Mouse (Mus musculus): ENCODE measurements around the gene Gpr139. TPM values are rescaled to one million over a fixed set of nuclear protein-coding genes. Genes with fewer than 3 reads are reported as not detected.
A peak's percentile ranks its signal among the peaks of the same experiment; 100 is the strongest.

The Gpr139 gene
- polyA plus RNA-seq (2014; fragmentation: Nextera tagmentation; extraction: Ambion mirVana) = 2.2 and 2.4 TPM in 2 replicates

GRCm38 (mm10) chr7:119184341-119185143 lies at the start of gene Gpr139:
TSS of gene Gpr139 (minus strand) at chr7:119184603.
- peak; percentile 90 for ATAC-seq (ENCODE audit: low FRiP score)
- Histone ChIP-seq H3K4me3 (ENCODE audit: low read depth, low read length) (peak within 1 kb of the TSS; percentile 38), H3K9ac (ENCODE audit: low read depth, low read length) (peak within 1 kb of the TSS; percentile 35; the same call in 1 of the 2 replicates), H3K27ac (ENCODE audit: low read depth, low read length) (no peak within 1 kb of the TSS), H3K9me3 (ENCODE audit: control insufficient read depth, low read length) (no peaks in the 10 kb centered on the region), H3K27me3 (ENCODE audit: control insufficient read depth, insufficient read depth, low read length) (peaks cover 12% of the 10 kb centered on the region), H3K4me1 (replicated peaks; ENCODE audit: control insufficient read depth, insufficient read depth, low read length) (no peaks in the 10 kb centered on the region), H3K36me3 (ENCODE audit: control insufficient read depth, insufficient read depth, low read length) (no peaks in the 10 kb centered on the region), H3K4me2 (replicated peaks; ENCODE audit: low read depth, low read length) (peak within 1 kb of the TSS; percentile 68)
- under 1% methylated on average over 47 of the region's 47 CpGs for WGBS
- peak; percentile 72 for DNase-seq (ENCODE audit: low spot score)

GRCm38 (mm10) chr7:119230971-119231370 lies 46.6 kb upstream of the Gpr139 start:
- Histone ChIP-seq H3K9ac (ENCODE audit: low read depth, low read length) (no peak overlapping the region), H3K4me1 (replicated peaks; ENCODE audit: control insufficient read depth, insufficient read depth, low read length) (no peaks in the 10 kb centered on the region), H3K9me3 (ENCODE audit: control insufficient read depth, low read length) (no peaks in the 10 kb centered on the region), H3K27me3 (ENCODE audit: control insufficient read depth, insufficient read depth, low read length) (no peaks in the 10 kb centered on the region), H3K4me3 (ENCODE audit: low read depth, low read length) (no peak overlapping the region), H3K4me2 (replicated peaks; ENCODE audit: low read depth, low read length) (no peak overlapping the region), H3K36me3 (ENCODE audit: control insufficient read depth, insufficient read depth, low read length) (no peaks in the 10 kb centered on the region), H3K27ac (ENCODE audit: low read depth, low read length) (no peak overlapping the region)
- 30% methylated on average over 3 of the region's 3 CpGs for WGBS
- no peak for DNase-seq (ENCODE audit: low spot score)
- ATAC-seq (ENCODE audit: low FRiP score) = no peak

- no peak for ATAC-seq (ENCODE audit: low FRiP score)
- no peak overlapping the region for H3K27ac ChIP-seq (ENCODE audit: low read depth, low read length)
- no peaks in the 10 kb centered on the region for H3K9me3 ChIP-seq (ENCODE audit: control insufficient read depth, low read length)
- H3K36me3 ChIP-seq (ENCODE audit: control insufficient read depth, insufficient read depth, low read length) = no peaks in the 10 kb centered on the region
- no peak overlapping the region for H3K4me3 ChIP-seq (ENCODE audit: low read depth, low read length)
- no peak overlapping the region for H3K9ac ChIP-seq (ENCODE audit: low read depth, low read length)
- 90% methylated on average over 4 of the region's 4 CpGs for WGBS
- no peaks in the 10 kb centered on the region for H3K4me1 ChIP-seq (replicated peaks; ENCODE audit: control insufficient read depth, insufficient read depth, low read length)
- H3K4me2 ChIP-seq (replicated peaks; ENCODE audit: low read depth, low read length) = no peak overlapping the region
- no peak for DNase-seq (ENCODE audit: low spot score)
- H3K27me3 ChIP-seq (ENCODE audit: control insufficient read depth, insufficient read depth, low read length) = no peaks in the 10 kb centered on the region
Measured at GRCm38 (mm10) chr7:119222706-119223105, 38.3 kb upstream of the Gpr139 start.

GRCm38 (mm10) chr7:119219121-119219520 lies 34.7 kb upstream of the Gpr139 start:
- Histone ChIP-seq H3K27ac (ENCODE audit: low read depth, low read length) (no peak overlapping the region), H3K9ac (ENCODE audit: low read depth, low read length) (no peak overlapping the region), H3K36me3 (ENCODE audit: control insufficient read depth, insufficient read depth, low read length) (no peaks in the 10 kb centered on the region), H3K9me3 (ENCODE audit: control insufficient read depth, low read length) (no peaks in the 10 kb centered on the region), H3K4me3 (ENCODE audit: low read depth, low read length) (no peak overlapping the region), H3K27me3 (ENCODE audit: control insufficient read depth, insufficient read depth, low read length) (no peaks in the 10 kb centered on the region), H3K4me1 (replicated peaks; ENCODE audit: control insufficient read depth, insufficient read depth, low read length) (no peaks in the 10 kb centered on the region), H3K4me2 (replicated peaks; ENCODE audit: low read depth, low read length) (no peak overlapping the region)
- WGBS = 80% methylated on average over 2 of the region's 2 CpGs
- ATAC-seq (ENCODE audit: low FRiP score) = no peak
- no peak for DNase-seq (ENCODE audit: low spot score)

- no peak for ATAC-seq (ENCODE audit: low FRiP score)
- no peaks in the 10 kb centered on the region for H3K27me3 ChIP-seq (ENCODE audit: control insufficient read depth, insufficient read depth, low read length)
- H3K4me1 ChIP-seq (replicated peaks; ENCODE audit: control insufficient read depth, insufficient read depth, low read length) = no peaks in the 10 kb centered on the region
- 68% methylated on average over 3 of the region's 3 CpGs for WGBS
- no peaks in the 10 kb centered on the region for H3K9me3 ChIP-seq (ENCODE audit: control insufficient read depth, low read length)
- no peak overlapping the region for H3K4me2 ChIP-seq (replicated peaks; ENCODE audit: low read depth, low read length)
- no peak overlapping the region for H3K9ac ChIP-seq (ENCODE audit: low read depth, low read length)
- DNase-seq (ENCODE audit: low spot score) = no peak
- no peak overlapping the region for H3K4me3 ChIP-seq (ENCODE audit: low read depth, low read length)
- no peak overlapping the region for H3K27ac ChIP-seq (ENCODE audit: low read depth, low read length)
- no peaks in the 10 kb centered on the region for H3K36me3 ChIP-seq (ENCODE audit: control insufficient read depth, insufficient read depth, low read length)
Measured at GRCm38 (mm10) chr7:119207251-119207650, 22.8 kb upstream of the Gpr139 start.

GRCm38 (mm10) chr7:119186374-119186773 lies 2.0 kb upstream of the Gpr139 start:
- no peak overlapping the region for H3K27ac ChIP-seq (ENCODE audit: low read depth, low read length)
- ATAC-seq (ENCODE audit: low FRiP score) (no peak), DNase-seq (ENCODE audit: low spot score) (peak; percentile 73)
- H3K4me1 ChIP-seq (replicated peaks; ENCODE audit: control insufficient read depth, insufficient read depth, low read length) = no peaks in the 10 kb centered on the region
- peaks cover 12% of the 10 kb centered on the region for H3K27me3 ChIP-seq (ENCODE audit: control insufficient read depth, insufficient read depth, low read length)
- no peaks in the 10 kb centered on the region for H3K36me3 ChIP-seq (ENCODE audit: control insufficient read depth, insufficient read depth, low read length)
- H3K4me2 ChIP-seq (replicated peaks; ENCODE audit: low read depth, low read length) = no peak overlapping the region
- no peaks in the 10 kb centered on the region for H3K9me3 ChIP-seq (ENCODE audit: control insufficient read depth, low read length)
- no peak overlapping the region for H3K9ac ChIP-seq (ENCODE audit: low read depth, low read length)
- H3K4me3 ChIP-seq (ENCODE audit: low read depth, low read length) = no peak overlapping the region
- WGBS = 17% methylated on average over 11 of the region's 11 CpGs

GRCm38 (mm10) chr7:119185181-119185940 lies 958 bp upstream of the Gpr139 start:
- Histone ChIP-seq H3K4me1 (replicated peaks; ENCODE audit: control insufficient read depth, insufficient read depth, low read length) (no peaks in the 10 kb centered on the region), H3K9ac (ENCODE audit: low read depth, low read length) (peak overlapping the region; percentile 35; the same call in 1 of the 2 replicates), H3K27me3 (ENCODE audit: control insufficient read depth, insufficient read depth, low read length) (peaks cover 12% of the 10 kb centered on the region), H3K4me2 (replicated peaks; ENCODE audit: low read depth, low read length) (peak overlapping the region; percentile 68), H3K4me3 (ENCODE audit: low read depth, low read length) (peak overlapping the region; percentile 38), H3K27ac (ENCODE audit: low read depth, low read length) (no peak overlapping the region), H3K9me3 (ENCODE audit: control insufficient read depth, low read length) (no peaks in the 10 kb centered on the region), H3K36me3 (ENCODE audit: control insufficient read depth, insufficient read depth, low read length) (no peaks in the 10 kb centered on the region)
- peak; percentile 44 for ATAC-seq (ENCODE audit: low FRiP score)
- WGBS = 2% methylated on average over 23 of the region's 23 CpGs
- peak; percentile 57 for DNase-seq (ENCODE audit: low spot score)

- DNase-seq (ENCODE audit: low spot score) (no peak), ATAC-seq (ENCODE audit: low FRiP score) (no peak)
- H3K36me3 ChIP-seq (ENCODE audit: control insufficient read depth, insufficient read depth, low read length) = no peaks in the 10 kb centered on the region
- no peaks in the 10 kb centered on the region for H3K4me1 ChIP-seq (replicated peaks; ENCODE audit: control insufficient read depth, insufficient read depth, low read length)
- H3K27ac ChIP-seq (ENCODE audit: low read depth, low read length) = no peak overlapping the region
- peaks cover 12% of the 10 kb centered on the region for H3K27me3 ChIP-seq (ENCODE audit: control insufficient read depth, insufficient read depth, low read length)
- 73% methylated on average over 4 of the region's 4 CpGs for WGBS
- no peaks in the 10 kb centered on the region for H3K9me3 ChIP-seq (ENCODE audit: control insufficient read depth, low read length)
- H3K4me3 ChIP-seq (ENCODE audit: low read depth, low read length) = no peak overlapping the region
- H3K4me2 ChIP-seq (replicated peaks; ENCODE audit: low read depth, low read length) = no peak overlapping the region
- no peak overlapping the region for H3K9ac ChIP-seq (ENCODE audit: low read depth, low read length)
Measured at GRCm38 (mm10) chr7:119181053-119181452, 3.4 kb downstream of the Gpr139 start.

Data from hindbrain, embryonic 11.5 days (tissue).